Mouse (Mus musculus) kidney, adult 11 months (tissue): ENCODE measurements around the gene Ptpn13.

Experiments
- DNase-seq: peaks from one replicate; pipeline ENCODE4 v3.0.0; 2022

Gene Ptpn13

GRCm38 (mm10) chr5:103424678-103425319 lies at the start of gene Ptpn13:
Gene Ptpn13 (plus strand): TSS chr5:103425192.
- DNase-seq = peak; percentile 98

- DNase-seq = no peak
Measured at GRCm38 (mm10) chr5:103375226-103375625, 49.8 kb upstream of the Ptpn13 start.

- DNase-seq = no peak
Measured at GRCm38 (mm10) chr5:103376354-103377295, 48.4 kb upstream of the Ptpn13 start.

GRCm38 (mm10) chr5:103377493-103378130 lies 47.4 kb upstream of the Ptpn13 start:
- DNase-seq = no peak

- no peak for DNase-seq
Measured at GRCm38 (mm10) chr5:103380785-103381527, 44.0 kb upstream of the Ptpn13 start.

GRCm38 (mm10) chr5:103382951-103383350 lies 42.0 kb upstream of the Ptpn13 start:
- no peak for DNase-seq

GRCm38 (mm10) chr5:103384021-103384420 lies 41.0 kb upstream of the Ptpn13 start:
- no peak for DNase-seq

GRCm38 (mm10) chr5:103387540-103388026 lies 37.4 kb upstream of the Ptpn13 start:
- peak; percentile 51 for DNase-seq

- no peak for DNase-seq
Measured at GRCm38 (mm10) chr5:103389415-103389814, 35.6 kb upstream of the Ptpn13 start.

GRCm38 (mm10) chr5:103393220-103393619 lies 31.8 kb upstream of the Ptpn13 start:
- no peak for DNase-seq

- DNase-seq = no peak
Measured at GRCm38 (mm10) chr5:103393752-103394151, 31.2 kb upstream of the Ptpn13 start.

GRCm38 (mm10) chr5:103395683-103396082 lies 29.3 kb upstream of the Ptpn13 start:
- no peak for DNase-seq

- DNase-seq = no peak
Measured at GRCm38 (mm10) chr5:103397429-103397828, 27.6 kb upstream of the Ptpn13 start.

- DNase-seq = no peak
Measured at GRCm38 (mm10) chr5:103404213-103404968, 20.6 kb upstream of the Ptpn13 start.

- no peak for DNase-seq
Measured at GRCm38 (mm10) chr5:103405921-103406320, 19.1 kb upstream of the Ptpn13 start.

- DNase-seq = no peak
Measured at GRCm38 (mm10) chr5:103412020-103412747, 12.8 kb upstream of the Ptpn13 start.

GRCm38 (mm10) chr5:103414542-103414941 lies 10.4 kb upstream of the Ptpn13 start:
- no peak for DNase-seq

- DNase-seq = no peak
Measured at GRCm38 (mm10) chr5:103418009-103418408, 7.0 kb upstream of the Ptpn13 start.

- no peak for DNase-seq
Measured at GRCm38 (mm10) chr5:103418886-103419285, 6.1 kb upstream of the Ptpn13 start.

- DNase-seq = peak; percentile 49
Measured at GRCm38 (mm10) chr5:103420568-103420967, 4.4 kb upstream of the Ptpn13 start.

GRCm38 (mm10) chr5:103422609-103423008 lies 2.4 kb upstream of the Ptpn13 start:
- no peak for DNase-seq
